Mouse (Mus musculus) kidney, embryonic 15.5 days (tissue): Measurements from ENCODE around the gene Ptpro. TPM values are rescaled to one million over a fixed set of nuclear protein-coding genes. Genes with fewer than 3 reads are reported as not detected.

ENCODE experiments used
- ATAC-seq: fragments of 200-750 bp; cut with Nextera tagmentation; replicated peaks from 2 replicates; pipeline ENCODE4 v1.8.0; 2017; ENCODE audit warnings: moderate TSS enrichment; ENCODE audit not compliant: low FRiP score
- H3K27ac ChIP-seq: fragments of 300-500 bp; sonication (generic); 2 replicates; pipeline ENCODE4 v1.5.1; 2015; ENCODE audit warnings: mild to moderate bottlenecking, inconsistent platforms
- H3K27me3 ChIP-seq: fragments of 300-500 bp; sonication (generic); 2 replicates; pipeline ENCODE4 v1.6.1; 2015; ENCODE audit warnings: inconsistent platforms
- H3K36me3 ChIP-seq: fragments of 300-500 bp; sonication (generic); 2 replicates; pipeline ENCODE4 v1.6.1; 2015; ENCODE audit warnings: inconsistent platforms
- H3K4me1 ChIP-seq: fragments of 300-500 bp; sonication (generic); 2 replicates; pipeline ENCODE4 v1.6.1; 2015; ENCODE audit warnings: inconsistent platforms
- H3K4me2 ChIP-seq: fragments of 300-500 bp; sonication (generic); 2 replicates; pipeline ENCODE4 v1.6.1; 2015; ENCODE audit warnings: moderate library complexity, mild to moderate bottlenecking, inconsistent platforms
- H3K4me3 ChIP-seq: fragments of 300-500 bp; sonication (generic); replicated peaks from 2 replicates; pipeline ENCODE4 v1.5.1; 2015; ENCODE audit warnings: mild to moderate bottlenecking, inconsistent platforms
- H3K9ac ChIP-seq: fragments of 300-500 bp; sonication (generic); 2 replicates; pipeline ENCODE4 v1.6.1; 2015; ENCODE audit warnings: mild to moderate bottlenecking, inconsistent platforms
- H3K9me3 ChIP-seq: fragments of 300-500 bp; sonication (generic); replicated peaks from 2 replicates; pipeline ENCODE4 v1.6.1; 2016; ENCODE audit warnings: inconsistent platforms
- WGBS: fragments of 180-500 bp; shearing (Covaris S2); methylation state at CpG from one replicate; pipeline ENCODE4 v1.1.7; 2015; ENCODE audit warnings: mixed read lengths; 5-methylcytosine and 5-hydroxymethylcytosine counted together
- polyA plus RNA-seq: library from polyadenylated mRNA; unstranded; fragments of >200 nt; fragmentation: Nextera tagmentation; extraction: Ambion mirVana; gene quantifications from 2 replicates; pipeline ENCODE4 v1.2.1, GENCODE M21; 2015

The Ptpro gene
- polyA plus RNA-seq, 1 experiment from 2014 or later = 15.9 TPM

DNA sequence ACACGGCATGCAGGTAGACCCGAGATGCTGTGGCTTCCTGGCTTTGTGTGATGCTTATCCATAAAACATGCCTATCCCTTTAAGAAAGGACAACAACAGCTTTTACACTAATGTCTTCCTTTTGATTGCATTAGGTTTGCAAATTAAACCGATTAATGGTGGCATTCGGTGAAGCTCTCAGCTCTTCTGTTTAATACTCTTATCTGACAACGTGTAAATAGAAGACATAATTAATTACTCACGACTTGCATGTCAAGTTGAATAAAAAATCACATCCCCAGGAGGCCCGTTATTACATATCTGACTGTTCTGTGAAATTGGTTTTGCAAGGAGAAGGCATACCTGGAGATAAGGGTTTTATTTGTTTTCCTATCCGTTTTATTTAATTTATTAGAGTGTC is 15.9 kb downstream of the Ptpro start:
- Histone ChIP-seq H3K27me3 (no peaks in the 10 kb centered on the region), H3K4me1 (no peaks in the 10 kb centered on the region), H3K27ac (no peak overlapping the region), H3K9me3 (no peaks in the 10 kb centered on the region), H3K9ac (no peak overlapping the region), H3K4me3 (no peak overlapping the region), H3K4me2 (no peak overlapping the region), H3K36me3 (no peaks in the 10 kb centered on the region)
- ATAC-seq = no peak
- 80% methylated on average over 8 of the region's 8 CpGs for WGBS

- Histone ChIP-seq H3K36me3 (no peaks in the 10 kb centered on the region), H3K4me2 (no peak overlapping the region), H3K4me3 (no peak overlapping the region), H3K9ac (no peak overlapping the region), H3K4me1 (no peaks in the 10 kb centered on the region), H3K27ac (no peak overlapping the region), H3K27me3 (no peaks in the 10 kb centered on the region), H3K9me3 (no peaks in the 10 kb centered on the region)
- WGBS = 89% methylated on average over 10 of the region's 10 CpGs
- ATAC-seq = no peak
These were observed 16.5 kb downstream of the Ptpro start for GRCm38 (mm10) chr6:137268592-137268991.

DNA sequence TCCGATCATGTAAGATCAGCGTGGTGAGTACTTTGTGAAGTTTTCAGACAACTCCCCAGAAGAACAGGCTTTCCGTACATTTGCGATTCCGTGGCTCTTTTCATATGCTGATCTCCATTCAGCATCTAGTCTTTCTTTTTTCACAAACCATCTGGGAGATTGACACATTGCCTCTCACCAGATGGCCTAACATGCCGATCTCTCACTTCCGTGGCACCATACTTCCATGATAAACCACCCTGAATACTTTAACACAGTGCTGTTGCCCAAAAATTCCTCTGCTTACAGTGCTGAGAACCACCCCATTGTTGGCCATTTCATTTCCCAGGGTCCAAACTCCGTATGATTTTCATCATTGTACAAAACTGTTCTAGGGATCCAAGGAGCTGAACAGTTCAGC is 20.4 kb downstream of the Ptpro start:
- ATAC-seq = no peak
- H3K4me1 ChIP-seq = peaks cover under 1% of the 10 kb centered on the region; the same call in 1 of the 2 replicates
- H3K36me3 ChIP-seq = no peaks in the 10 kb centered on the region
- WGBS = 92% methylated on average over 8 of the region's 8 CpGs
- no peaks in the 10 kb centered on the region for H3K27me3 ChIP-seq
- H3K4me3 ChIP-seq = no peak overlapping the region
- H3K9ac ChIP-seq = no peak overlapping the region
- no peak overlapping the region for H3K4me2 ChIP-seq
- H3K9me3 ChIP-seq = no peaks in the 10 kb centered on the region
- H3K27ac ChIP-seq = no peak overlapping the region

DNA sequence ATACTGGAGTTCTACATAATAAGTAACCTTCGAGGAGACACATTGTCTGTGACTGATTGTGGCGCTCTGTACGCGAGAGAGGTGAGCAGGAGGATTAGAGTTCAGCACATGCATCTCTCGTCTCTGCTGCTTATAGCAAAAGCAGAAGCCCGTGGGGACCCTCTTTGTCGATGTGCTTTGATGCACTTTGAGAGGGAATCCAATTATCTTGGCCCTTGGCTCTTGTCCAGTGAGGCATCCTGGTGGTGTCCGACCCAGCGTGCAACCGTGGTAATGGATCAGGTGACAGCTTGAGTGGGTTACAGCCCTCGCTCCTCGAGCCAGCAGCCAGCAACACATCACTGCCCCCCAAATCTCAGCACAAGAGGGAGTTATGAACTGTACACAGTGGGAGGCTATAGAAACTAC is 25.5 kb downstream of the Ptpro start:
- H3K27me3 ChIP-seq = no peaks in the 10 kb centered on the region
- ATAC-seq = peak; percentile 74
- 42% methylated on average over 12 of the region's 12 CpGs for WGBS

GRCm38 (mm10) chr6:137279576-137279975 is 27.5 kb downstream of the Ptpro start:
- H3K27ac ChIP-seq = no peak overlapping the region
- no peaks in the 10 kb centered on the region for H3K36me3 ChIP-seq
- H3K9ac ChIP-seq = no peak overlapping the region
- no peak overlapping the region for H3K4me2 ChIP-seq
- peaks cover 7% of the 10 kb centered on the region; the same call in 1 of the 2 replicates for H3K4me1 ChIP-seq
- H3K4me3 ChIP-seq = no peak overlapping the region
- no peaks in the 10 kb centered on the region for H3K27me3 ChIP-seq
- no peaks in the 10 kb centered on the region for H3K9me3 ChIP-seq
- WGBS = 58% methylated on average over 7 of the region's 7 CpGs
- no peak for ATAC-seq

More for the DNA sequence above, 25.5 kb downstream of the Ptpro start:
- no peak overlapping the region for H3K9ac ChIP-seq
- H3K36me3 ChIP-seq = no peaks in the 10 kb centered on the region
- H3K4me1 ChIP-seq = peaks cover 7% of the 10 kb centered on the region; the same call in 1 of the 2 replicates
- H3K9me3 ChIP-seq = no peaks in the 10 kb centered on the region
- no peak overlapping the region for H3K4me3 ChIP-seq
- no peak overlapping the region for H3K4me2 ChIP-seq
- no peak overlapping the region for H3K27ac ChIP-seq

DNA sequence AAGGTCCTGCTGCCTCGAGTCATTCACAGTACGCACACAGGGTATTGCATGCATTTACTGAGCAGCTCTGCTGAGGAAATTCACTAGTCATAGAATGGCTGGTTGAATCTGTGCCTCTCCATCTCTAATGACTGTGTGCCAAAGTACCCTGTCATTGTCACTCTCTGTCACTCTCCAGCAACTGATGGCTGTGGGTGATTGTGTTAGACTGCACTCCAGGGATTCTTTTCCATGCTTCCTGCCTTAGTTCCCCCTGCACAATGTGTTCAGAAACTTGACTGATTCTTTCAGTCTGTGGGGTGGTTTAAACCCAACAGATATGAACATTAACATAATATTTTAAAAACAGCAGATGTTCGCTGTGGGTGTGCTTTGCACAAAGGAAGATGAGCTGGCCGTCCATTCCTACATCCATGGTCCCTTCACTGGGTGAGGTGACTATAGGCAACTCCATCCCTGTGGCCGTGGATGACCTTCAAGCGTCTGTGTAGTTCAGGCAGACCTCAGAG is 29.5 kb downstream of the Ptpro start:
- H3K9ac ChIP-seq = no peak overlapping the region
- no peaks in the 10 kb centered on the region for H3K36me3 ChIP-seq
- WGBS = 80% methylated on average over 6 of the region's 6 CpGs
- peaks cover 7% of the 10 kb centered on the region; the same call in 1 of the 2 replicates for H3K4me1 ChIP-seq
- H3K9me3 ChIP-seq = no peaks in the 10 kb centered on the region
- no peak overlapping the region for H3K27ac ChIP-seq
- no peak for ATAC-seq
- no peak overlapping the region for H3K4me2 ChIP-seq
- H3K4me3 ChIP-seq = no peak overlapping the region
- no peaks in the 10 kb centered on the region for H3K27me3 ChIP-seq

DNA sequence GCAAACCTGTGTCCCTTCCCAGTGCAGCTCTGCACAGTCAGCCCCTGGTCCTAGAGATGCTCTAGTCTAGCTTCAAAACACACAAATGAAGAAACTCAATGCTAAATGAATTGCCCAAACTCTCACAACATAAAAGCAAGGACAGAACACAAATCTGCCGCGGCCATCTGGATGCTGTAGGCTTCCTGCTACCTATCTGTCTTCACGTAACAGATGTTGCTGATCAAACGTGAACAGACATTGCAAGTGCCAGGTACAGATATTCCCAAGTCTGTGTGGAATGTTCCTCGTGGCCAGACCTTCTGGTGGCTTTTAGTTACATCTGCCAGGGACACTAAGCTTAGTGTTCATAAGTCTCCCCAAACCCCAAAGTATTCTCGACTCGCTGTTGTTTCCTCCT is 29.9 kb downstream of the Ptpro start:
- Histone ChIP-seq H3K4me1 (peaks cover 7% of the 10 kb centered on the region; the same call in 1 of the 2 replicates), H3K9ac (no peak overlapping the region), H3K9me3 (no peaks in the 10 kb centered on the region), H3K4me3 (no peak overlapping the region), H3K4me2 (no peak overlapping the region), H3K36me3 (no peaks in the 10 kb centered on the region), H3K27ac (no peak overlapping the region), H3K27me3 (no peaks in the 10 kb centered on the region)
- 73% methylated on average over 7 of the region's 7 CpGs for WGBS
- ATAC-seq = no peak

DNA sequence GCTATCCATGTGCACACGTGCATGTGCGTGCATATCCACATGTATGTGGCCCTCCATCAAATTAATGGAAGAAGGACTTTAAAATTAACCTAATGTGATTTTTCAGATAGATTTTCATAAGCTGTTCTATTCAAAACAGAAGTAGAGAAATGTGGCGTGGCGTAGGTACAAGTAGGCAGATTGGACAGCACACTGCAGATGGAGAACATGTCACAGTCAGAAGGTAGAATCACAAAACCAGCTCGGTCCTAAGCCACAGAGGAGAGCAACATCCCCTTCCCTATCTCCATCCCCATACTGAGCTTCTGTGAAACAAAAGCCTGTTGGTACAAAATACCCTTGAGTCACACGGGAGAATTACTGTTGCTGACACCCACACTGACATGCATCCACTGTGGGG is 34.3 kb downstream of the Ptpro start:
- no peak overlapping the region for H3K9ac ChIP-seq
- no peaks in the 10 kb centered on the region for H3K9me3 ChIP-seq
- 88% methylated on average over 6 of the region's 6 CpGs for WGBS
- H3K27ac ChIP-seq = no peak overlapping the region
- H3K4me1 ChIP-seq = no peaks in the 10 kb centered on the region
- no peaks in the 10 kb centered on the region for H3K36me3 ChIP-seq
- no peak overlapping the region for H3K4me2 ChIP-seq
- no peaks in the 10 kb centered on the region for H3K27me3 ChIP-seq
- H3K4me3 ChIP-seq = no peak overlapping the region
- no peak for ATAC-seq

GRCm38 (mm10) chr6:137287788-137288187 is 35.7 kb downstream of the Ptpro start:
- Histone ChIP-seq H3K9me3 (no peaks in the 10 kb centered on the region), H3K27ac (0 out of 2 replicates have a peak overlapping the region, but pooled peaks have one; percentile 22), H3K36me3 (no peaks in the 10 kb centered on the region), H3K4me3 (no peak overlapping the region), H3K27me3 (no peaks in the 10 kb centered on the region), H3K4me1 (no peaks in the 10 kb centered on the region), H3K9ac (no peak overlapping the region), H3K4me2 (no peak overlapping the region)
- no peak for ATAC-seq
- 71% methylated on average over 7 of the region's 7 CpGs for WGBS

DNA sequence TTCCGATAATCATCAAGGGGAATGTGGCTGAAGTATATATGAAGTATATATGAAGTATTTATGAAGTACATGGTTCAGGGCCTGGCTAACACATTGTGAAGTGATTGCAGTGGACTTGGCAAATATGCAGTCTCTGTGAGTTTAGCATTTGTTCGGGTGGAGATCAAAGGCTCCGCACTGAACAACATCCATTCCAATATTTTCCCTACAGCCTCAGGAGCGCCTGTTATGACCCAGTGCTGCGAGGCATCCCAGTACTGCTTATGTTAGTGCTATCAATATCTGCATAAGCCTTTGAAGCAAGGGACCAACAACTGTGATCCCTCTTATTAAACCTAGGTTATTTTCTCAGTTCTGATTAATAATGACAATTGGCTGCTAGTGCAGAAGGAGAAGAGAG is 36.1 kb downstream of the Ptpro start:
- 84% methylated on average over 5 of the region's 5 CpGs for WGBS
- H3K36me3 ChIP-seq = no peaks in the 10 kb centered on the region
- no peaks in the 10 kb centered on the region for H3K9me3 ChIP-seq
- no peaks in the 10 kb centered on the region for H3K27me3 ChIP-seq
- 0 out of 2 replicates have a peak overlapping the region, but pooled peaks have one; percentile 22 for H3K27ac ChIP-seq
- no peak overlapping the region for H3K4me3 ChIP-seq
- H3K9ac ChIP-seq = no peak overlapping the region
- no peak overlapping the region for H3K4me2 ChIP-seq
- no peaks in the 10 kb centered on the region for H3K4me1 ChIP-seq
- ATAC-seq = no peak

DNA sequence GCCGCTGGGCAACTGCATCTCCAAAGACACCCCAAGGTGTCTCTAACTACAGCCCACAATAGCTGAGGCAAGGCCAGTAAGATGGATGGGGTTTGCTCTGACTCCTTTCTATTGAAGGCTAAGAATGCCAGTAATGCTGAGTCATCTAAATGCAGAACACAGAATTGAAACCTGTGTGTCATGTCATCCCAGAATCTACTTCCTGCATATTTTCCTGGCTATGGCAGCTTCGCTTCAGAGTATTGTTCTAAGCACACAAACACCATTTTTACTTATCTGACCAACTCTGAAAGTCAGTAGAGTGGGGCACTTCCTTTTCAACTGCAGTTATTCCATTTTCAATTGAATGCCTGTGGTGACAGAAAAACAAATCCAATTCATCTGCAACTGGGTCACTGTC is 40.3 kb downstream of the Ptpro start:
- no peak for ATAC-seq
- WGBS = 82% methylated on average over 2 of the region's 2 CpGs
- H3K9ac ChIP-seq = no peak overlapping the region

DNA sequence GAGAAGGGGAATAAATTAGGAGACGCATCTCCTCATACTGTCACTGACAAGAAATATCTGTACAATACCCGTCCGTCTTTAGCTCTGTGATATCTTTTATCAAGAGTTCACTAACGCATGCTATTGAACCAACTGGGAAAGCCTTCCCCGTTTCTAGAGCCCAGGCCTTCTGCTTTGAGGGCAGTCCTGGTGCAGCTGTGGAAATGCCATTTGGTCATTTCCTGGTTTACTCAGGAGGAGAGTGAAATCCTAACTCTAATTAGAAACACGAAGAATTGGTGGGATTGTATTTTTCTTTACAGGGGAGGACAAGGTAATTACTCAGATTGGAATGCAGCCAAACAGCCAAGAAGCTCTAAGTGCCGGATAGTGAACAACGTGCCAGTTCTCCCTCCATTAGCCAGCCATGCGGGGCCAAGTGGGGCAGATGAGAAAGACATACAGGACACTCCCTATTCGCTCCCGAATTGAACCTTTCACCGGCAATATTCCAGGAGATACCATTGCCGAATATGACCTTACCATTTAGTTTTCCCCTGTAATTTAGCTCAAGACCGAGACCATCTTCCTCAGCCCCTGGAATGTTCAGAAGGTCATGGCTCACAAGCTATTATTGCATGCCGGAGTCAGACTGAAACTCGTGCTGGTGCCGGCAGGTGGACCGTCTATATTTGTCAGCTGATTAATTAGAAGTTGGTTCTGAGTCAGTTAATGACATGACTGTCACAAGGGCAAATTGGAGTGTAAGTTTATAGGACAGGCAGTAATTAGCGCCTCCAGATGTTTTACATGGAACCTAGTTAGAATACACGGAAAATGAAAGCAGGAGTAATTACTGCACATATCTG is 43.1 kb downstream of the Ptpro start:
- no peak overlapping the region for H3K4me3 ChIP-seq
- peaks cover 9% of the 10 kb centered on the region for H3K4me1 ChIP-seq
- no peak overlapping the region for H3K4me2 ChIP-seq
- no peaks in the 10 kb centered on the region for H3K36me3 ChIP-seq
- peak overlapping the region; percentile 52; the same call in 1 of the 2 replicates for H3K27ac ChIP-seq
- no peaks in the 10 kb centered on the region for H3K27me3 ChIP-seq
- H3K9ac ChIP-seq = no peak overlapping the region
- peak; percentile 91 for ATAC-seq
- no peaks in the 10 kb centered on the region for H3K9me3 ChIP-seq
- 28% methylated on average over 20 of the region's 20 CpGs for WGBS

More for the DNA sequence above, 40.3 kb downstream of the Ptpro start:
- Histone ChIP-seq H3K9me3 (no peaks in the 10 kb centered on the region), H3K27me3 (no peaks in the 10 kb centered on the region), H3K27ac (no peak overlapping the region), H3K4me2 (no peak overlapping the region), H3K4me3 (no peak overlapping the region), H3K4me1 (peaks cover 9% of the 10 kb centered on the region), H3K36me3 (no peaks in the 10 kb centered on the region)
